Mouse (Mus musculus) forebrain, embryonic 14.5 days (tissue): ENCODE measurements at regions not wholly inside any gene's neighbourhood (a gene's known extent, or its start where the extent isn't known, plus 50 kb on each side); places are given as distances from the start of the nearest gene placed in this dataset.
A peak's percentile ranks its signal among the peaks of the same experiment; 100 is the strongest.

ENCODE experiments used
- ATAC-seq: fragments of 200-750 bp; cut with Nextera tagmentation; 2 replicates; pipeline ENCODE4 v1.8.0; 2017; ENCODE audit warnings: mild to moderate bottlenecking, moderate library complexity
- DNase-seq: peaks from one replicate; pipeline ENCODE4 v3.0.0-alpha.2; 2015; ENCODE audit warnings: low spot score
- H3K27ac ChIP-seq: fragments of 300-500 bp; sonication (generic); 2 replicates; pipeline ENCODE4 v1.5.1; 2014; ENCODE audit warnings: low read depth, mild to moderate bottlenecking, control low read depth, low read length, moderate library complexity
- H3K27me3 ChIP-seq: fragments of 300-500 bp; sonication (generic); replicated peaks from 2 replicates; pipeline ENCODE4 v1.6.1; 2014; ENCODE audit warnings: low read length, control low read depth, mixed read lengths; ENCODE audit not compliant: control insufficient read depth, insufficient read depth
- H3K36me3 ChIP-seq: fragments of 300-500 bp; sonication (generic); 2 replicates; pipeline ENCODE4 v1.6.1; 2014; ENCODE audit warnings: low read length, control low read depth; ENCODE audit not compliant: control insufficient read depth, insufficient read depth
- H3K4me1 ChIP-seq: fragments of 300-500 bp; sonication (generic); 2 replicates; pipeline ENCODE4 v1.6.1; 2014; ENCODE audit warnings: antibody characterized with exemption, low read length, control low read depth; ENCODE audit not compliant: control insufficient read depth, insufficient read depth
- H3K4me2 ChIP-seq: fragments of 300-500 bp; sonication (generic); 2 replicates; pipeline ENCODE4 v1.6.1; 2014; ENCODE audit warnings: mild to moderate bottlenecking, control low read depth, low read length
- H3K4me3 ChIP-seq: fragments of 300-500 bp; sonication (generic); 2 replicates; pipeline ENCODE4 v1.5.1; 2014; ENCODE audit warnings: low read depth, low read length, control low read depth
- H3K9ac ChIP-seq: fragments of 300-500 bp; sonication (generic); 2 replicates; pipeline ENCODE4 v1.6.1; 2014; ENCODE audit warnings: mild to moderate bottlenecking, low read length, control low read depth, moderate library complexity
- H3K9me3 ChIP-seq: fragments of 300-500 bp; sonication (generic); replicated peaks from 2 replicates; pipeline ENCODE4 v1.6.1; 2016; ENCODE audit warnings: low read length, control low read depth, mixed read lengths; ENCODE audit not compliant: control insufficient read depth
- WGBS: fragments of 180-500 bp; shearing (Covaris S2); extraction: QIAGEN DNeasy Blood & Tissue Kit; methylation state at CpG from one replicate; pipeline ENCODE4 v1.1.7; 2014; 5-methylcytosine and 5-hydroxymethylcytosine counted together

GRCm38 (mm10) chr2:172094159-172094558 lies 50.9 kb upstream of the Cbln4 start:
- DNase-seq: no peak

GRCm38 (mm10) chr2:172103881-172104655 lies 60.8 kb upstream of the Cbln4 start:
- H3K9me3 ChIP-seq: no peaks in the 10 kb centered on the region
- no peak overlapping the region for H3K27ac ChIP-seq
- no peaks in the 10 kb centered on the region for H3K27me3 ChIP-seq
- DNase-seq (peak; percentile 45), ATAC-seq (0 out of 2 replicates have a peak, but pooled peaks have one; percentile 23)
- no peak overlapping the region for H3K9ac ChIP-seq
- H3K4me3 ChIP-seq: no peak overlapping the region
- no peaks in the 10 kb centered on the region for H3K36me3 ChIP-seq
- WGBS: 36% methylated on average over 18 of the region's 18 CpGs
- H3K4me1 ChIP-seq: peaks cover 17% of the 10 kb centered on the region
- H3K4me2 ChIP-seq: no peak overlapping the region

More at GRCm38 (mm10) chr2:172094159-172094558, 50.9 kb upstream of the Cbln4 start:
- H3K4me2 ChIP-seq: no peak overlapping the region
- no peak for ATAC-seq
- H3K27ac ChIP-seq: no peak overlapping the region
- no peak overlapping the region for H3K4me3 ChIP-seq
- H3K9me3 ChIP-seq: no peaks in the 10 kb centered on the region
- 93% methylated on average over 7 of the region's 7 CpGs for whole genome bisulfite sequencing
- no peaks in the 10 kb centered on the region for H3K36me3 ChIP-seq
- no peaks in the 10 kb centered on the region for H3K27me3 ChIP-seq
- H3K4me1 ChIP-seq: no peaks in the 10 kb centered on the region
- H3K9ac ChIP-seq: no peak overlapping the region

GRCm38 (mm10) chr2:172105241-172105640 lies 62.0 kb upstream of the Cbln4 start:
- Histone ChIP-seq H3K9ac (no peak overlapping the region), H3K4me1 (peaks cover 17% of the 10 kb centered on the region), H3K4me3 (no peak overlapping the region), H3K27me3 (no peaks in the 10 kb centered on the region), H3K9me3 (no peaks in the 10 kb centered on the region), H3K27ac (no peak overlapping the region), H3K4me2 (no peak overlapping the region), H3K36me3 (no peaks in the 10 kb centered on the region)
- WGBS: 55% methylated on average over 10 of the region's 10 CpGs
- peak; percentile 34; the same call in 1 of the 2 replicates for ATAC-seq
- peak; percentile 34 for DNase-seq

GRCm38 (mm10) chr2:172110706-172111105 lies 67.4 kb upstream of the Cbln4 start:
- ATAC-seq: no peak
- no peak overlapping the region for H3K4me2 ChIP-seq
- no peaks in the 10 kb centered on the region for H3K36me3 ChIP-seq
- no peaks in the 10 kb centered on the region for H3K9me3 ChIP-seq
- peak; percentile 22 for DNase-seq
- H3K9ac ChIP-seq: no peak overlapping the region
- H3K27ac ChIP-seq: no peak overlapping the region
- no peaks in the 10 kb centered on the region for H3K4me1 ChIP-seq
- H3K4me3 ChIP-seq: no peak overlapping the region
- WGBS: 42% methylated on average over 3 of the region's 3 CpGs
- no peaks in the 10 kb centered on the region for H3K27me3 ChIP-seq

DNA sequence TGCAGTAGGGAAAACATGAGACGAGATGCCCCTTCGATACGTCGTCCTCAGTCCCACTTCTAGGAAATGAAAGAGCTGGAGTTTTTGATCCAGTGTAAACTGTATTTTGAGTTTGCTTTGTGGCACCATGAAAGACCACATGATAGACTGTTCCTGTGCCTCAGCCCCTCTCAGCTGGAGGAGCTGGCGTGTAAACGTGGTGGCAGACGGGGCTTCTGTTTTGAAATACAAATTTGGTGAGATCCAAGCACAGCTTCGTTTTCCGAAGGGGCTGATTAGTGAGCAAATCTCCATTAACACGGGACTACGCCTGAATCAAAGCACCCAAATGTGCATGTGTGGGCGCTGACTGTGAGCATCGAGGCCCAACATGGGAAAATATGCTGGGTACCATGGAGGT lies 70.4 kb upstream of the Cbln4 start:
- WGBS: 79% methylated on average over 13 of the region's 13 CpGs
- Histone ChIP-seq H3K4me3 (no peak overlapping the region), H3K9me3 (no peaks in the 10 kb centered on the region), H3K4me1 (no peaks in the 10 kb centered on the region), H3K27ac (no peak overlapping the region), H3K9ac (no peak overlapping the region), H3K36me3 (no peaks in the 10 kb centered on the region), H3K27me3 (no peaks in the 10 kb centered on the region), H3K4me2 (no peak overlapping the region)
- DNase-seq: peak; percentile 43
- no peak for ATAC-seq

GRCm38 (mm10) chr2:172115604-172116206 lies 72.4 kb upstream of the Cbln4 start:
- peak overlapping the region; percentile 0 for H3K4me2 ChIP-seq
- H3K36me3 ChIP-seq: no peaks in the 10 kb centered on the region
- H3K9me3 ChIP-seq: no peaks in the 10 kb centered on the region
- WGBS: 20% methylated on average over 10 of the region's 10 CpGs
- H3K4me3 ChIP-seq: no peak overlapping the region
- no peaks in the 10 kb centered on the region for H3K27me3 ChIP-seq
- ATAC-seq: 0 out of 2 replicates have a peak, but pooled peaks have one; percentile 50
- DNase-seq: peak; percentile 68
- H3K4me1 ChIP-seq: no peaks in the 10 kb centered on the region
- H3K27ac ChIP-seq: no peak overlapping the region
- H3K9ac ChIP-seq: no peak overlapping the region

DNA sequence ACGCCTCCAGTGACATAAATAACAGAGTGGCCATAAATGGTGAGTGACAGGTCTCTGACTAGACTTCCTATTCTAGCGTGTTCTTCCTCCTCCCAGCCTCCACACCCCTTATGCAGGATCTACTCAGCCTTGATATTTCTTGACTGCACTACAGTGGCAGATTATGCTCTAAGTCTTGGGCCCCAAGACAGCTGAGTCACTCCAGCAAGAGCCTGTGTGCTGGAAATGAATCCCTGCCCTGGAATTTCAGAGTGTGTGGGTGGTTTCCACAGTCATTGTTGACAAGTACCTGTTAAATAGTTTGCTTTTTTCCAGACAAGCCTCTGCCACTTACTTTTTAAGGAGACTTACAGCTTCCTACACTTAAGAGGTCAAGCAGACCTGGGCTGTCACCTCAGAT lies 84.3 kb upstream of the Cbln4 start:
- no peak for ATAC-seq
- H3K4me1 ChIP-seq: no peaks in the 10 kb centered on the region
- H3K36me3 ChIP-seq: no peaks in the 10 kb centered on the region
- no peaks in the 10 kb centered on the region for H3K27me3 ChIP-seq
- WGBS: 83% methylated on average over 2 of the region's 2 CpGs
- no peak overlapping the region for H3K4me3 ChIP-seq
- H3K9ac ChIP-seq: no peak overlapping the region
- H3K27ac ChIP-seq: no peak overlapping the region
- no peak overlapping the region for H3K4me2 ChIP-seq
- DNase-seq: no peak
- H3K9me3 ChIP-seq: no peaks in the 10 kb centered on the region

DNA sequence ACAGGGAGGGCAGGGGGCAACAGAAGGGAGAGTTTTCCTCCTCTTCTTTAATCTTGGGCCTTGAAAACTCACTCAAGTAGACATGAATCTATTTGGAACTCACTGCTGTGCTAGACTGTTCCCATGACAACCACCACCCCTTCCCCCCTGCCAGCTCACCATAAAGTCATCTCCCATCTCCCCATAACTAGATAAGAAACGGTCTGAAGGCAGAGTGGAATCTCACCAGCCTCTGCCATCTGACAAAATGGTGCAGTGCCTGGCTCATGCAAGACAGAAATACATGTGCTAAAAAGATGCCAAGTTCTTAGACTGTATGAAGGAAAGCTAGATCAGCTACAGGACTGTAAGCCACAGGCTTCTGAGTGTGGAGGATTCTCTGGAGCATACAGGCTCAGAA lies 88.0 kb upstream of the Cbln4 start:
- no peak overlapping the region for H3K27ac ChIP-seq
- no peak overlapping the region for H3K9ac ChIP-seq
- H3K4me1 ChIP-seq: no peaks in the 10 kb centered on the region
- no peaks in the 10 kb centered on the region for H3K36me3 ChIP-seq
- H3K4me2 ChIP-seq: no peak overlapping the region
- ATAC-seq (no peak), DNase-seq (peak; percentile 27)
- WGBS: 29% methylated on average over 1 of the region's 1 CpGs
- H3K4me3 ChIP-seq: no peak overlapping the region
- no peaks in the 10 kb centered on the region for H3K9me3 ChIP-seq
- no peaks in the 10 kb centered on the region for H3K27me3 ChIP-seq
